Mouse (Mus musculus) heart, adult 18-20 months (tissue): ENCODE results near the gene Vwa8. TPM values are rescaled to one million over a fixed set of nuclear protein-coding genes. Genes with fewer than 3 reads are reported as not detected.

ENCODE experiments used
- DNase-seq, 2 experiments: peaks; one replicate each; pipeline ENCODE4 v3.0.0; 2021 to 2022; ENCODE audit warnings: mixed read lengths in 1 of 2
- long read RNA-seq, 2 experiments: library from polyadenylated mRNA; stranded (forward); transcript quantifications; one replicate each; pipeline ENCODE4 v2.0.0; 2021
- total RNA-seq, 2 experiments: library from RNA; stranded (reverse); gene quantifications; 2 replicates each; pipeline ENCODE4 v1.2.3; 2021

The Vwa8 gene
- 100 to 1,000 TPM; 177 to 181 TPM for total RNA-seq
- long read RNA-seq, experiment 1, full-length matches to known transcripts, result 34 of 61 reads
- long read RNA-seq, experiment 1, partial matches to known transcripts, result 20 of 61 reads
- long read RNA-seq, experiment 1, other reads (novel, unspliced or antisense), result 7 of 61 reads
- long read RNA-seq, experiment 2, full-length matches to known transcripts, result 14 of 29 reads
- long read RNA-seq, experiment 2, partial matches to known transcripts, result 11 of 29 reads
- long read RNA-seq, experiment 2, other reads (novel, unspliced or antisense), result 4 of 29 reads

GRCm38 (mm10) chr14:78848941-78849911, at the start of gene Vwa8:
Gene Vwa8 (plus strand): TSS chr14:78849052.
- peak; percentile 93 for DNase-seq

- DNase-seq, result no peak
These were observed 46.5 kb upstream of the Vwa8 start for GRCm38 (mm10) chr14:78802378-78802777.

- DNase-seq, result no peak
These were observed 44.9 kb upstream of the Vwa8 start for GRCm38 (mm10) chr14:78803924-78804323.

DNA sequence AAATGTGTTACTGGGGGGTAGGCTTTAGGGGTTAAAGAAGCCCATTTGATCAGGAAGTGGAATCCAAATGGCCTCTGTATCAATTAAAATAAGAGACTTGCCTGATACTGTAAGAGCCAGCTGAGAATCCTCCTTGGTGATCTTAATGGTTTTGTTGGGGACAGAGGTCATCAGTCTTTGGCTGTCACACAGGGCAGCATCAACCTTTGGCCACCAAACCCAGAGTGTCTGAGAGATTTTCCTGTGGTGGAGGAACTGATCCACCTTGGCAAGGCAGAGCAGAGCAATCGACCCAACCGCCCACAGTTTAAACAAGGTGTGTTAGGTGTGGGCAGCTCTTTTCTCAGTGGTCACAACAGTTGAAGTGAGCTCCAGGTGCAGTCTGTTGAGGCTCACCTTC, 36.0 kb upstream of the Vwa8 start:
- no peak for DNase-seq

- DNase-seq, result no peak
These were observed 32.4 kb upstream of the Vwa8 start for GRCm38 (mm10) chr14:78816411-78816810.

DNA sequence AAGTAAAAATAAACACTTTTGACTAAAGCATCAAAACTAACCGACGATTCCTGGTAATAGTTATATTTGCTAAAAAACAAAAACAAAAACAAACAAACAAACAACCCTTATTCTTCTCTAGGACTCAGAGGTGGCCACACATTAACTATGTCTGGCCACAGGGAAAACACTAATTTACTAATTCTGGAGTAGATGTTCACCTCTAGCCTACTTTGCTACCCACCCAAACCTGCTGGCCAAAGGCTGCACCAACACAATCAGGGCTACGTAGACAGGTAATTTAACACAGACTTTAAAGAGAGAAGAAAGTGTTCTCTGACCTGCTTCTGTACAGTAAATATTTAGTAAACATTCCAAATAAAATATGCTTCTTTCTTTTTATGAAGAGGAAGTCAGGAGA, 31.2 kb upstream of the Vwa8 start:
- DNase-seq, result no peak

DNA sequence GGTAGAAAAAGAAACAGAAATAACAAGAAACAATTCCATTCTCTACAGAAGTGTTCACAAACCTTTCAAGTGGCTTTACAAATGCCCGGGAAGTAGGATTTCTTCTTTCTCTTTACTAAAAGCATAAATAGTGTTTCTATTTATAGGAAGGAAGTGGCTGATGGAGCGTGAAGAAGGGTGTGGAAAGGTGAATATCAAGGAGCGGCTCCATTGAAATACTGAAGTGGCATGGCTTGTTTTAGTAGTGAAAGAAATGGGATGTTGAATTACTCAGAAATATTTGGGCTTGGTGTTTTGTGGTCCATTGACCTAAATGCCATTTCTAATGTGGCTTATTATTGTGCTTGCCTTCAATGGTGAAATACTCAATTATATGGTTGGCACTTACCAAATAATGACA, 30.4 kb upstream of the Vwa8 start:
- no peak for DNase-seq

GRCm38 (mm10) chr14:78824013-78824412, 24.8 kb upstream of the Vwa8 start:
- no peak for DNase-seq

- DNase-seq, result no peak
These were observed 24.3 kb upstream of the Vwa8 start for GRCm38 (mm10) chr14:78824507-78824906.

GRCm38 (mm10) chr14:78831158-78831557, 17.7 kb upstream of the Vwa8 start:
- DNase-seq, result no peak

DNA sequence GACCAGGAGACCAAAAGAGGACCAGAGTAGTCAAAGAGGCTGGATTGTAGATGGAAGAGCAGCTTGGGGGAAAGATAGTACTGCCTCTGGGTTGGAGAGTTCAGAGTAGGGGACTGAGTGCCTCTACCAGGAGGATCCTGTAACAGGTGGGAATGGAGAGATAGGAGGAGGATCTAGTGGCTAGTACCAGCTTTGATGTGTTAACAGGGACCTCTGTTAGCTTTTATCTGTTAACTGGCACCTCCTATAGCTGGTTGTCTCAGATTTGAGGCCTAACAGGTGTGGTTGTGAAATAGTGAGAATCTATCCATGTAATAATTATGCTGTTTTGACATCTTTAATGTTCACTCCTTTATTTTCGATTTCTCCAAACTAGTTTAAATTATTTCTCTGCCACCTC, 904 bp upstream of the Vwa8 start:
- DNase-seq, result no peak

GRCm38 (mm10) chr14:78848477-78848876, 375 bp upstream of the Vwa8 start:
- DNase-seq, result no peak

DNA sequence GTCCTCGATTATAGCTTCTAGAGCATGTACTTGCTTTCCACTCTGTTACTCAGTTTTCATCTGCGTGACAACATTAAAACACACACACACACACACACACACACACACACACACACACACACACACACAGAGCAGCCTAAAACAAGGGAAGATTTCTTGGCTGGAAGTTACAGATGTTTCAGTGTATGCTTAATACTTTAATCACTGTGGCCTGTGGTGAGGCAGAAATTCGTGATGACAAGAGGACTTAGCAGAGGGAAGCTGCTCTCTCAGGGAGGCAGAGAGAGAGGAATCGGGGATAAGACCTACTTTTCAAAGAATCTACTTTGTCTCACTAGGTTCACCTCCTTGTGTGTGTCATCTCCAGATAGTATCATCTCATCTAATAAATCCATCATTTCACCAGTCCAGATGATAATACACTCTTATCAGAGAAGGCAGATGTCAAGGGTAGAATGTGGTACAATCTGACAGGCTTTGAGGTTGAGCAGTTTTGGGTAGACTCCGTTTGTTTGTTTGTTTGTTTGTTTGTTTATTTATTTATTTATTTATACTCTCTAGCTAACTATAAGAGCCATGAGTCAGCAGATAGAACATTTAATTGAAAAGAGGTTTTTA, 1.2 kb downstream of the Vwa8 start:
- peak in 1 of 2 experiments; percentile 12 for DNase-seq

GRCm38 (mm10) chr14:78850666-78851065, 1.8 kb downstream of the Vwa8 start:
- DNase-seq, result peak; percentile 12 to 23

- peak; percentile 29 to 43 for DNase-seq
These were observed 2.5 kb downstream of the Vwa8 start for GRCm38 (mm10) chr14:78851366-78851765.

DNA sequence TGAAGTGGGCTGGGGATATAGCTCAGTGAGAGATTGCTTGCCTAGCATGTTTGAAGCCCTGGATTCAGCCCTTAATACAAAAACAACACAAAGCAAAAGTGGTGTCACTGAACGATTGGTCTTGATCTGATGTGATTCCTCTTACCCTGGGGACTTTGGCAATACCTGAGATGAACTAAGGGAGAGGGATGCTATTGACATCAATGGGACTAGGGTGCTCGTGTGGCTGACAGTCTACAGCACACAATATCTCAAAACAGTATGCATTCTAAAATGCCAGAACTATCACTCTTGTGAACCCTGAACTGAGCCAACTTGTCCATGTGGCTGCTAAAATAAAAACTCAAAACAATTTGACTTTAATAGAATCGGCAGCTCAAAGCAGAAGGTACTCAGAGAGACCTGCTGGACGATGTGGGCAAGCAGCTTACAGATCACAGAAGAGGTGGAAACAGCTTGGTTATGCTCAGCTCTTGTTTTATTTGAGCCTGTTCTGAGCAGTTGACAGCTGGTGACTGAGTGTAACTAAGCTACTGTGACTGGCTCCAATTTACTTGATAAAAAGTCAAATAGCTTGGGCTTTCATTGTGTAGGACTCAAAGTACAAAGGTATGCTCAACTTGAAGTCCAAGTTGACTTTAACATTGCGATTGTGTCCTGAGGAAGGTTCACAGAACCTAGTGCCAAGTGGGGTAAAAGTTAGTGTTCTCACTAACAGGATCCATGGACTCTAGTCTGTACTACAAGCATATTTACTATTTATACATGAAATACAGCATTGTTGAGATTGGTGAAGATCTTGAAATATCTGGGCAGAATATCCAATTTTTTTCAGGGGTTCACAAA, 3.8 kb downstream of the Vwa8 start:
- DNase-seq, result peak; percentile 18 to 32

GRCm38 (mm10) chr14:78861156-78861555, 12.3 kb downstream of the Vwa8 start:
- no peak for DNase-seq

- DNase-seq, result no peak
These were observed 21.2 kb downstream of the Vwa8 start for GRCm38 (mm10) chr14:78870036-78870435.

DNA sequence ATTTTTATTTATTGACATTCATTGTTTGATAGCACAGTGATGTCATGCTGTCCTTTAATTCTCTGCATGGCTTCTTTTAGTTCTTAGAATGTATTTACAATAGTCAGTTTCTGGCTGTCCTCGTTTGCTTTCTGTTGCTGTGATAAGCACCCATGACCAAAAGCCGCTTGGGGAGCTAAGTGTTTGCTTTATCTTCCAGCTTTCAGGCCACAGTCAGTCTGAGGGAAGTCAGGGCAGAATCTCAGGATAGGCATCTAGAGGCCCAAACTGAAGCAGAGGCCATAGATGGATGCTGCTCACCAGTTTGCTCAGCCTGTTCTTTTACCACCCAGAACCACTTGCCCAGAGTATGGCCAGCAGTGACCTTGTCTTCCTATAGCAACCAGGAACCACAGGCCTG, 28.3 kb downstream of the Vwa8 start:
- no peak for DNase-seq

DNA sequence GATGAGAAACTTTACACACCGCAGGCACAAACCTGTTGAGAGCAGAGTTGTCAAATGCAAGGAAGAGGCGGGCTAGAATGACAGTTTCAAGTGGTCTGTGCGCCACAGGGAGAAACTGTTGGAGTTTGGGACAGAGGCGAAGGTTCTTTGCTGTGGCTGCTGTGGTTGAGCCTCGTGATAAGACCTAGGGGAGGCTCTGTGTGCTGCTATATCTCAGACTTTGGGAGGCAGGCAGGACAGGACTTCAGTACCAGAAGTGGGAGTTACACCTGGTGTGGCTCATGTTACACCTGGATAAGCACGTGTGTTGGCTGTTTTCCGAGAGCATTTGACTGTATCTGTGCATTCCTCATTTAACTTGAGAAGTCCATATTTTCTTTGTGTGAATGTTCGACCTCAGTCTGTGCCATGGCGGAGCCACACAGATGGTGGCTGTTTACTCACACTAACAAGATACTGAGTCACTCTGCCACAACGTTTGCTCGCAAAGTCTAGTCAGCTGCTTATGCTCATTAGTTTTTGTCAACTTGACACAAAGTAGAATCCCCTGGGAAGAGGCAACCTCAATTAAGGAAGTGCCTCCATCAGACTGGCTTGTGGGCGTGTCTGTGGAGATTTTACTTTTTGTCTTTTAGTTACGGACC, 29.7 kb downstream of the Vwa8 start:
- DNase-seq, result no peak

- DNase-seq, result no peak
These were observed 32.0 kb downstream of the Vwa8 start for GRCm38 (mm10) chr14:78880879-78881278.
